Mouse (Mus musculus) lung, adult 18-20 months (tissue): ENCODE results near the gene Rnf26.
A peak's percentile ranks its signal among the peaks of the same experiment; 100 is the strongest.

Source experiments
- DNase-seq, 2 experiments: peaks; one replicate each; pipeline ENCODE4 v3.0.0; 2022; ENCODE audit warnings: mixed read lengths in 2 of 2

The Rnf26 gene

GRCm38 (mm10) chr9:44074395-44075275 lies 38.7 kb downstream of the Rnf26 start:
- no peak for DNase-seq

DNA sequence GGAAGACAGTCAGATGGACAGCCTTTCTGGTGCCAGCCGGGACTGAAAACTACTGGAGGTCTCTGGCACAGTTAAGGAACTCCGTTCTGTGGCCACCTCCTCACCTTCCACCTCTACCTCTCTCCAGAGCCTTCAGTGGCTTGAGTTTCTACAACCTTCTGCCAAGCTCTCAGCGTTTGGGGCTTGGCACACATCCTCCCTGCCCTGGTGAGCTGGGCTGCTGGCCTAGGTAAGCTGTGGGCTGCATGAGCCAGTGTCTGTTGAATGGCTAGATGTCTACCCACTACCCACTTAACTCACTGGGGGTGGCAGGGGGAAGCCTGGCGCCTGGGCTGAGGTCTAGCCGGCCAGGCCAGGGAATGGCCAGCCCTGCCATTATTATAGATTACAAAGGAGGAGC lies 40.2 kb downstream of the Rnf26 start:
- DNase-seq = no peak

DNA sequence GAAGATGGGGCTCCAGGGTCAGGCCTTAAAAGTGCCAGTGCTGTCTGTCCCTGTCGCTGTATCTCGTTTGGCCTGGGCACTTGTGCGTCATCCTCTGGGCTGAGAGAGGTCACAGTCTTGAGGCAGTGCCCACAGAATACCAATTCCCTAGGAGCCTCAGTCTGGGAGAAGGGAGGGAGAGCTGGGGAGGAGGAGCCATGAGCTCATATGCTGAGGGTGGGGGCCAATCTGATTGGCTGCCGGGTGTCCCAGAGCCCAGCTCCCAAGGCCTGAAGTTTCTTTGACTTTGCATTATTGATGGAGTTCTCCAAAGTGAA lies 40.8 kb downstream of the Rnf26 start:
- no peak for DNase-seq

DNA sequence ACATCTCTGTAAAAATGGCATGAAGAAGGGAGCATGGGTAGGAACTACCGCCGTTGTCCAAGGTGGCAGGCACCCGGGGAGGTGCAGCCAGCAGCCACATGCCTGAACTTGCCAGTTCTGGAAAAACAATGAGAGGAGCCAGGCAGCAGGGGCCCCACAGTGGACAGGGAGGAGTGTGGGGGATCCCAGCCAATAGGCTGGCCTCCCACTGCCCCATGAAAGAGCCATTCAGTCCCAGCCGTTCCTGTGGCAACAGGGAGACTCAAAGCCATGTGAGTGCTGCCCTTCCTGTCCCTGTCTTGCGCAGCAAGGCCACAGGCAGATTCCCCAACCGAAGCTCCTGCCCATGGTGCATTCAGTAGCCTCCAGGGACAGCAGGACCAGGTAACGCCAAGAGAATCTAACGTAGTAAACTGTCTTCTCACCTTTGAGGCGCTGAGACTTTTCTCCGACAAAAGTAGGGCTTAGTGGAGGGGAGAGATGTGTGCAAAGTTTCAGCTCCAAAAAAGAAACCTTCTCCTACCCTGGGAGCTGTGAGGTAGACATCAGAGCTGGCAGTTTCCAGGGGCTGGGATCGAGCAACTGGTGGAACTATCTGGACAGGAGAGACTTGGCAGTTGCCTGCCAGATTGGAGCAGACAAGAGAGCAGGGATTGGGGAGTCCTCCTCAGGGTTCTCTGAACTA lies 41.3 kb downstream of the Rnf26 start:
- DNase-seq = no peak

DNA sequence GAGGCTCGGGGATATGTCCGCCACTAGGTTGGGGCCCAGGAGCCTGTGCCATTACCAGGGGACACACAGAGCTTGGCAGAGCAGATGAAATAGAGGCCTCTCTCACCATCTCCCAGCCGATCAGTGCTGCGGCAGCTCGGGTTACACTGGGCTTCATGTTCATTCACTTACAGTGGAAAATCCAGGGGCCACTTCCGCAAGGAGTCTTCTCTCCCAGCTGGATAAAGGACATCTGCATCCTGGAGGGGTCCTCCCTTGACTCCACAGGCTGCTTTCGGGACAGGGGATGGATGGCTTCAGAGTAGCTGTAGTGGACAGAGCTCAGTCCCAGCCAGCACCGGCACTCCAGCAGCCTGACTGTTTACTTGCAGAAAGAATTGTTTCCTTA lies 42.5 kb downstream of the Rnf26 start:
- DNase-seq = no peak

DNA sequence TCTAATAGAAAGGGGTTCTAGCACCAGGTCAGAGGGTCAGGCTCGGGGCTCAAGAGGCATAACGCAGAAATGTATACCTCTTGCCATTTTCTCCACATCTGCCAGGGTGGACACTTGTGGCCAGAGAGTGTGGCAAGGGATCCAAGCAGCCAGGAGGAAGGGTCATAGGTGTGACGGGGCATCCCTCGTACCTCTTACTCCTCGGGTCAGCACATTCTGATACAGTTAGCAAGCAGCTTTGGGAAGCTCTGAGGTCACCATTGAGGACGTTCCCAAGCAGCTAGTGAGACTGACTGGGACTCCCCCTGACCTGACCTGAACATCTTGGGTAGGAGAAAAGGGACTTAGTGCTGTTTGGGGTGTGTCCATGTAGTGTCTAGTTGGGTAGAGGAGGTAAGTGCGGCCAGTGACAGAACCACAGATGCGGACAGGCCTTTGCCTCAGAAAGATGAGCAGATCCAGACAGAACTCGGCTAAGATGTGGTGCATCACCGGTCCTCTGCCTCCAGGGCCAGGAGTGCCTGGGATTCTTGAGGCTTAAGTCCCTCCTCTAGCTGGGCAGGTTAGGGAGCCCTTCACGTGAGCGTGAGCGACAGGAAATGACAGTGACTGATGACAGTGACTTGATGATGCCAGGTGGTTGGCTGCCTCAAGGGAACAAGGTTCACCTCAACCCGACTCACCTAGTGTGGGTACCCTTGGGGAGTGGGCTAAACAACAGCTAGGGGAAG lies 43.0 kb downstream of the Rnf26 start:
- no peak for DNase-seq

DNA sequence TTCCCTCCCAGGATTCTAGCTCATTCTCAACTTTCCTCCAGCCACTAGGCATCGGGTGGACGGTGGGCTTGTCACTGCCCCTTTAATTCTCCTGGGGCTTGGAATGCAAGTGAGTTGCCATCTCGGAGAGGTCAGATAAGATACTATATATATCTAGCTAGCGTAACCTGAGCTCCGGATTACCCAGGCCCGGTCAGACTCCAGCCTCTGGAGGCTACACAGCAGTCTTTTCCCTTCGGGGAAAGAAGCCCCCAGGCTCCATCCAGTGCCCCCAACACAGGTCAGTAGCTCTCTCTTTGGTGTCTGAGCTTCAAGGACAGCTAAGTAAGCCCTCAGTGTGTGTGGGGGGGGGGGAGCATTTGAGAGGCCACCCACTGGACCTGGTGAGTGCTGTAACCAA lies 44.1 kb downstream of the Rnf26 start:
- no peak for DNase-seq

GRCm38 (mm10) chr9:44067960-44068330 lies 45.4 kb downstream of the Rnf26 start:
- DNase-seq = no peak

DNA sequence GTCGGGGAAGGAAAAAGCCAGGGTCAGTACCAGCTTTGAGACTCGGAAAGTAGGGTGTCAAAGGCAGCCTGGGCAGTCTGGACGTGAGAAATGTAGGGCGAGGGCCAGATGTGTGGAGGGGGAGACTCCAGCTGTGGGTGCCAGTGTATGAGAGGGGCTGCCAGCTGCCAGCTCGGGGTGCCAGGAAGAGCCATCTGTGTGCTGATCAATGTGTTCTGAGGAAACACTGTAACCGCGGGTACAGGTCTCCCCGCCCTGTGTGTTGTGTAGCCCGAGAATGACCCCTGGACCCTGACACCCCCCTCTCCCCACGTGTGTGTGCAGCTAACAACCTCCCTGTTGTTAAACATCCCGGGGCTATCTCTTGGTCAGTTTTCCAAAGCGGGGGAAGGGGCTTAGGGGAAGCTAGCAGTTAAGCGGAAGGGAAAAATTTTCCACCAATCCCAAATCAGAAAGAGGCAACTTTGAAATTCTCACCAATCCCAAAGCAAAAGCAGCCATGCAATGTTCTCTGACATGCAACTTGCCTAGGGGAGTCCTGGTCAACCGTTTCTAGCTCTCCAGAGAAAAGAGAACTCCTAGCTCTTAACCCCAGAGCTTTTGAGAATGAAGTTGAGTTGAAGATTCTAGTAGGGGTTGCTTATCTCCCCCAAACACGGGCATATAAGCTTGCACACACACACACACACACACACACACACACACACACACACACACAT lies 45.9 kb downstream of the Rnf26 start:
- no peak for DNase-seq

GRCm38 (mm10) chr9:44066785-44067225 lies 46.5 kb downstream of the Rnf26 start, which contains the start of gene Usp2:
Gene Usp2 (plus strand): TSS chr9:44067021.
- DNase-seq = peak; percentile 98 to 99

- no peak for DNase-seq
These were observed 48.1 kb downstream of the Rnf26 start for GRCm38 (mm10) chr9:44065177-44065576.

DNA sequence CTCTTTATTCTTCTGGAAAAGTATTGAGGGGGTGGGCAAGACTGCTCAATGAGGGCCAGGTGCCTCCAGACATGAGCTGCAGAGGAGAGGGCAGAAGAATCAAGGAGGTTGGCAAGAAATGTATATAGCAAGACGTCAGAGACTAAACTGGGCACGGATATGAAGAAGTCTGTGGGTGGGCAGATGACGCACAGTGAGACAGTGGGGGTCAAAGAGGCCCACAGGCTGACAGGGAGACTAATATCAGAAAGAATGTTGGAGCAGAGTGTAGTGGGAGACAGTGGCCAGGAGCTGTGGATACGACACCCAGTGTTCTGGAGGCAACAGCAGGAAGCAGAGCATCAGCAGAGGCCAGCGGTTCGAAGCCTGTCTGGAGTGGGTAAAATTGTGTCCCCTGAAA lies 54.7 kb downstream of the Rnf26 start:
- no peak for DNase-seq

GRCm38 (mm10) chr9:44053936-44054335 lies 59.4 kb downstream of the Rnf26 start:
- DNase-seq = no peak

DNA sequence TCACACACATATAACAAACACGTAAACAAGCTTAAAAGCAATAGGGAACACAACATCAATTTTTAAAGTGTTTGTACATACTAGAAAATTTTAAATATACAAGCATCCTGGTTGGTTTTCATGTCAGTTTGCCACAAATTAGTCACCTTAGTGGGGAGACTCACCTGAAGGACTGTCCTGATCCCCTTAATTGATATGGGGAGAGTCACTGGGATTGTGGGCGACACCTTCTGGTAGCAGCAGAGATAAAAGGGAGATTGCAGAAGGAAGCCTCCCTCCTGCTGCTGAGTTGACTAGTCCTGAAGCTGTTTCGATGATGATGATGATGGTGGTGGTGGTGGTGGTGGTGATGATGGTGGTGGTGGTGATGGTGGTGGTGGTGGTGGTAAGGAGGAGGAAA lies 60.5 kb downstream of the Rnf26 start:
- no peak for DNase-seq

DNA sequence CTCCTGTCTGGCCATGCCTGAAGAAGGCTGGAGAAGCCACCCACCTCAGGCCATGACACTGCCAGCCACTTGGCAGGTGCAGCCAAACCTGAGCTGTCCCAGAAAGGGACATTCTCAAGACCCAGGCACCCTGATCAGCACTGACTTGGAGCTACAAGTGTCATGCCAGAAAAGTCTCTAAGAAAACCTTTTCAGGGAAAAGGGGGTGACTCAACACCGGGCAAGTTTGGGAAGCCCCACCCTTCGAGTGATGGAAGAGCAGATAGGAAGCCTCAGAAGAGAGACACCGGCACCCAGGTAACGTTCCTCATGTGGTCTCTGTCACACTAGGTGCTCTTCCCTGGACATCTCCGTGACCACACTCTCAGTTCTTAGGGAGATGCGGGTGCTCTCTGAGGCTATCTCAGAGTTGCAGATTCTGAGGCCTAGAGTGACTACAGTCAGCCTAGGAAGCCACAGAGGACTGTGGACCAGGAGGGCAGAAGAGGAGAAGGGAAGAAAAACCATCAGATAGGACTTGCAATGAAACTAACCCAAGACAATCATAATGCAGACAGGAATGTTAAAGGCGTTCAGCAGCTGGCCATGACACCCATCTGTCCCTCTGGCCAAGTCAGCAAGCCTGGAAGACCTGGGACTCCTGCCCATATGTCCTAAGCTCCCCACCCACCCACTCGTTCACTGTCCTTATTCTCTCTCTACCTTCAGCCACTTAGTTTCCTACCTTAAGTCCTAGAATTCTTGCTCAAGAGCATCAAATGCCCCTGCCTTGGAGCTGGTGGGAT lies 63.7 kb downstream of the Rnf26 start:
- no peak for DNase-seq

- DNase-seq = no peak
These were observed 64.6 kb downstream of the Rnf26 start for GRCm38 (mm10) chr9:44048541-44049380.

DNA sequence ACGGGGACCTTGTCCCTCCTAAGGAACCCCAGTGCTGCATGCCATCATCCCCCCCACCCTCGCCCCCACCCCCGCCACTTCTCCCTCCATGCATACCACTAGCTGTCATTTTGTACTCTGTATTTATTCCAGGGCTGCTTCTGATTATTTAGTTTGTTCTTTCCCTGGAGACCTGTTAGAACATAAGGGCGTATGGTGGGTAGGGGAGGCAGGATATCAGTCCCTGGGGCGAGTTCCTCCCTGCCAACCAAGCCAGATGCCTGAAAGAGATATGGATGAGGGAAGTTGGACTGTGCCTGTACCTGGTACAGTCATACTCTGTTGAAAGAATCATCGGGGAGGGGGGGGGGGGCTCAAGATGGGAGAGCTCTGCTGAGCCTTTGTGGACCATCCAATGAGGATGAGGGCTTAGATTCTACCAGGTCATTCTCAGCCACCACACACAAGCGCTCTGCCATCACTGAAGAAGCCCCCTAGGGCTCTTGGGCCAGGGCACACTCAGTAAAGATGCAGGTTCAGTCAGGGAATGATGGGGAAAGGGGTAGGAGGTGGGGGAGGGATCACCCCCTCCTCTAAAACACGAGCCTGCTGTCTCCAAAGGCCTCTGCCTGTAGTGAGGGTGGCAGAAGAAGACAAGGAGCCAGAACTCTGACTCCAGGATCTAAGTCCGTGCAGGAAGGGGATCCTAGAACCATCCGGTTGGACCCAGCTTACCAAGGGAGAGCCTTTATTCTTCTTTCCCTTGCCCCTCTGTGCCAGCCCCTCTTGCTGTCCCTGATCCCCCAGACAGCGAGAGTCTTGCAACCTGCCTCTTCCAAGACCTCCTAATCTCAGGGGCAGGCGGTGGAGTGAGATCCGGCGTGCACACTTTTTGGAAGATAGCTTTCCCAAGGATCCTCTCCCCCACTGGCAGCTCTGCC lies 65.5 kb downstream of the Rnf26 start:
- no peak for DNase-seq

DNA sequence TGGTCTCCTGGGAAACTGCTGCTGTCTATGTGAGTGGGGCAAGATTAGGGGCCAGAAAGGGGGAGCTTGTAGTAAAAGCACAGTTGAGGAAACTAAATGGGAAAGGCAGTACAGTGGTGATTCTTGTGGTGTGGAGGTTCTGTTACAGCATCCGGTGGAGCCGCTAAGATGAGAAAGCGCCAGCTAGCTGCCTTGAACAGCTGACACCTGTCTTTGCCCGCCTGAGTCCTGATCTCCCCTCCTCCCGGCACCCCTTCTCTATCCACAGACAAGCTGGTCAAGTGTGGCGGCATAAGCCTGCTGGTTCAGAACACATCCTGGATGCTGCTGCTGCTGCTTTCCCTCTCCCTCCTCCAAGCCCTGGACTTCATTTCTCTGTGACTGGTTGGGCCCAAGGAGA lies 66.2 kb downstream of the Rnf26 start:
- DNase-seq = no peak

- no peak for DNase-seq
These were observed 66.9 kb downstream of the Rnf26 start for GRCm38 (mm10) chr9:44046426-44046825.

- DNase-seq = no peak
These were observed 67.4 kb downstream of the Rnf26 start for GRCm38 (mm10) chr9:44045884-44046272.
